Mouse (Mus musculus) macrophage (primary cell): ENCODE measurements around the gene Ak4. TPM values are rescaled to one million over a fixed set of nuclear protein-coding genes. Genes with fewer than 3 reads are reported as not detected.

Source experiments
- H3K27ac ChIP-seq: fragments of 350-480 bp; formaldehyde crosslinking; 2 replicates; pipeline ENCODE4 v1.9.0; 2021
- H3K36me3 ChIP-seq: fragments of 350-480 bp; formaldehyde crosslinking; 2 replicates; pipeline ENCODE4 v1.9.0; 2021; ENCODE audit errors: inconsistent target
- H3K4me3 ChIP-seq: fragments of 350-480 bp; formaldehyde crosslinking; 2 replicates; pipeline ENCODE4 v1.9.0; 2021; ENCODE audit errors: inconsistent target
- H3K79me2 ChIP-seq: fragments of 350-480 bp; formaldehyde crosslinking; 2 replicates; pipeline ENCODE4 v1.9.0; 2021; ENCODE audit errors: inconsistent target
- WGBS: methylation state at CpG from one replicate; pipeline ENCODE4 v1.1.7; 2026; ENCODE audit warnings: inconsistent platforms; ENCODE audit not compliant: missing documents; 5-methylcytosine and 5-hydroxymethylcytosine counted together
- polyA plus RNA-seq: library from polyadenylated mRNA; stranded (reverse); fragments of 250-400 nt; gene quantifications from 3 replicates; pipeline ENCODE4 v1.2.4, GENCODE M21; 2018; ENCODE audit warnings: inconsistent platforms

Ak4 gene
- polyA plus RNA-seq, 1 experiment from 2014 or later: 0.32 TPM

DNA sequence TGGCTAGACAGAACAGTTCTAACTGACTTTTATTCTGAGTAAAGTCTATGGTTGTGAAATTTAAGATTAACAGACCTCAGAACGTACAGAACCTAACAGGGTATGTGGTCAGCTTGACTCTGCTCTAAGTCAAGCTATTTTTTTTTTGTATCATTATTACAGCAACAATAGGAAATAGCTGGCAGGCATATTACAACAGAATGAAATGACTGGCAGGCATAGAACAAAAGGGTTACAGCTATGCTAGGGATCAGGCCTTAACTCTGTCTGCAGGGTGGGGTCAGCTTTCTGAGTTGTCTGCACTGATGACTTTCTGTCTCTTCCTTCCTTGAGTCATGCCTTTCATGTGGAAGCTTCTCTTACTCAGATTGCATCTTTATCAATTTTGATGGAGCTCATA is 17.1 kb upstream of the Ak4 start:
- Histone ChIP-seq H3K27ac (no peak overlapping the region), H3K4me3 (no peak overlapping the region), H3K36me3 (no peaks in the 10 kb centered on the region), H3K79me2 (no peaks in the 10 kb centered on the region)
- 23% methylated on average over 1 of the region's 1 CpGs for WGBS

DNA sequence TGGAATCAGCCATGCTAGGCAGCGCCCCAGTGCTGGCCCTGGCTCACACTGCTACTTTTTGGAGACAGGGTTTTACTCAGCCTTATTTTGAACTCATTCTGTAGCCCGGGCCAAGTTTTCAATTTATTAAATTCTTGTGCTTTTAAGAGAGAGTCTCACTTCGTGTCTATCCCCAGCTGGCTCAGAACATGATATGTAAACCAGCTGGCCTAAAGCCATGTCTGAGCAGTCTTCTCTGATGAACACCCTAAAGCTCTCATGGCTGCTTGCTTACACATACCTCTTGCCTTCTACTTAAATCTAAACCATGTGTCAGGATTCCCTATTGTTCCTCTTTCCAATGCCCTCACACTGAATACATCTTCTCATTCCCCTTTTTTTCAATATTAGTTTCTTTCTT is 14.2 kb upstream of the Ak4 start:
- WGBS: 92% methylated on average over 3 of the region's 3 CpGs
- Histone ChIP-seq H3K36me3 (no peaks in the 10 kb centered on the region), H3K4me3 (no peak overlapping the region), H3K27ac (no peak overlapping the region), H3K79me2 (no peaks in the 10 kb centered on the region)

DNA sequence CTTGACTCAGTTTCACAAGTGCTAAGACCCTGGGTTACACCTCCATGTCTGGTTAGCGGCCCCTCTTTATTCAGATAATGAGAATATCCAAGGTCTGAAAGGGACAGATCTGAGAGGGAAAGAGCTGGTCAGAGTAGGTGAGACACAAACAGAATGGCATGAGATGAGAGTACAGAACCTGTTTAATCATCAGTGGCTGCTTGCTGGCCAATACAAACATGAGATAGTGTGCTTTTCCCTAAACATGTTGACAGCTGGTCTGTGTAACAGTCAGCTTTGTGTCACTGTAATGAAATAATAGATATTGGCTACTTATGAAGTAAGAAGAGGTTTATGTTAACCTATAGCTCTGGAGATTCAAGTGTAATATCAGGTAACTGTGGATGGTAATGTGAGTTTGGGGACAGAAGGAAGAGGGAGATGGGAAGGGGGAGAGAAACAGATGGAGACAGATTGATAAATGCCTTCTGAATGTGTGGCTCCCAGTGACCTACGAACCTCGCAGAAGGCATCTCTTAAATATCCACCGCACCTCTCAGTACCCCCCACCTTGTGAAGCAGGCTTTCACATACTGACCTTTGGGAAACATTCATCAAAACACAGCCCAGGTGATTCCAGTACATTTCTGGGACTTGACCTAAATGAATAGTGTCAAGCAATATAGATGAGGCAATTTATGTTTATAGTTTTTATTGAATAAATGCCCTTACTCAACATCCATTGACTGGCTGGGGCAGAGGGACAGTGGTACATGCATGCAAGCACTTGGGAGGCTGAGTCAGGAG is 12.5 kb upstream of the Ak4 start:
- no peaks in the 10 kb centered on the region for H3K36me3 ChIP-seq
- 96% methylated on average over 4 of the region's 4 CpGs for WGBS
- no peak overlapping the region for H3K4me3 ChIP-seq
- no peaks in the 10 kb centered on the region for H3K79me2 ChIP-seq
- no peak overlapping the region for H3K27ac ChIP-seq

DNA sequence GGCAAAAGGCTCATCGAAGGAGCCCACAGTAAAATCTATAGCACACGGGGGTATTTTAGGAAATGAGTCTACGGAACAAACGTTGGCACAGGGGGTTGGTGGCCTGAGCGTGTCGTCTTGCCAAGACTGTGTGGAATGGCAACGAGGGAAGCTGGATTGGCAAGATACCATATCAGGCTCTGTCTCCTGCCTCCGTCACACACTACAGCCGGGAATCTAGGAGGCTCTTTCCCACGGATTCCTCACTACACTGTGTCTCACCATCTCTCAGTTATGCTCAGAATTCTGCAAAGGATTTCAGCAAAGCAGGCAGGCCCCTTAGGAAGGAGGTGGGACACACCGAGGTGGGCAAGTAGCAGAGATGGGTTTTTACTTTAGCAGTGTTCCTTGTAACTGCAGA is 2.1 kb upstream of the Ak4 start:
- no peaks in the 10 kb centered on the region for H3K79me2 ChIP-seq
- no peaks in the 10 kb centered on the region for H3K36me3 ChIP-seq
- H3K27ac ChIP-seq: no peak overlapping the region
- no peak overlapping the region for H3K4me3 ChIP-seq
- 60% methylated on average over 11 of the region's 11 CpGs for WGBS

- Histone ChIP-seq H3K27ac (no peak overlapping the region), H3K36me3 (no peaks in the 10 kb centered on the region), H3K79me2 (no peaks in the 10 kb centered on the region), H3K4me3 (peak overlapping the region; percentile 5; the same call in 1 of the 2 replicates)
- WGBS: 6% methylated on average over 74 of the region's 90 CpGs
Measured at GRCm38 (mm10) chr4:101419911-101420880, 1.1 kb downstream of the Ak4 start.

GRCm38 (mm10) chr4:101422996-101423395 is 3.9 kb downstream of the Ak4 start:
- H3K4me3 ChIP-seq: no peak overlapping the region
- no peaks in the 10 kb centered on the region for H3K36me3 ChIP-seq
- WGBS: 94% methylated on average over 6 of the region's 10 CpGs
- no peaks in the 10 kb centered on the region for H3K79me2 ChIP-seq
- H3K27ac ChIP-seq: no peak overlapping the region

DNA sequence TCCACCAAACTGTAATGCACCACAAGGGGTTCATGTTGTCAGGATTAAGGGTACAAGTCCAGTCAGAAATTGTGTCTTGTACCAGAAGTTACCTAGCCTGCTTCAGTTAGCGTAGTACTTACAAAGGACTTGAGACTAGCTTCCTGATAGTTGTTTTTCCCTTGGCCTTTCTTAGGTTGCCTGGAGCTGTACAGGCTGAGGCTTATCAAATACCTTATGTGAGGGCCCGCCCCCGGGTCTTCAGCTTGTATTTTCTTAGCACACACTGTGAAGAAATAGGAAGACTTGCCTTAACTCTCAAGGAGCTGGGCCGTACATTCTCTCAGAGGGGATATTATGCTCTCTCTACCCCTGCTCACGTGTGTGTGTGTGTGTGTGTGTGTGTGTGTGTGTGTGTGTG is 4.5 kb downstream of the Ak4 start:
- Histone ChIP-seq H3K79me2 (no peaks in the 10 kb centered on the region), H3K4me3 (no peak overlapping the region), H3K36me3 (no peaks in the 10 kb centered on the region), H3K27ac (no peak overlapping the region)
- WGBS: 98% methylated on average over 4 of the region's 5 CpGs

- H3K79me2 ChIP-seq: no peaks in the 10 kb centered on the region
Measured at GRCm38 (mm10) chr4:101424495-101424894, 5.4 kb downstream of the Ak4 start.

GRCm38 (mm10) chr4:101425119-101425518 is 6.0 kb downstream of the Ak4 start:
- 81% methylated on average over 4 of the region's 5 CpGs for WGBS
- no peak overlapping the region for H3K27ac ChIP-seq
- no peaks in the 10 kb centered on the region for H3K36me3 ChIP-seq
- no peaks in the 10 kb centered on the region for H3K79me2 ChIP-seq
- no peak overlapping the region for H3K4me3 ChIP-seq

More at GRCm38 (mm10) chr4:101424495-101424894, 5.4 kb downstream of the Ak4 start:
- WGBS: 97% methylated on average over 3 of the region's 3 CpGs
- Histone ChIP-seq H3K4me3 (no peak overlapping the region), H3K27ac (no peak overlapping the region), H3K36me3 (no peaks in the 10 kb centered on the region)

- Histone ChIP-seq H3K36me3 (no peaks in the 10 kb centered on the region), H3K79me2 (no peaks in the 10 kb centered on the region), H3K27ac (no peak overlapping the region), H3K4me3 (no peak overlapping the region)
- WGBS: 87% methylated on average over 3 of the region's 3 CpGs
Measured at GRCm38 (mm10) chr4:101425666-101426065, 6.6 kb downstream of the Ak4 start.

DNA sequence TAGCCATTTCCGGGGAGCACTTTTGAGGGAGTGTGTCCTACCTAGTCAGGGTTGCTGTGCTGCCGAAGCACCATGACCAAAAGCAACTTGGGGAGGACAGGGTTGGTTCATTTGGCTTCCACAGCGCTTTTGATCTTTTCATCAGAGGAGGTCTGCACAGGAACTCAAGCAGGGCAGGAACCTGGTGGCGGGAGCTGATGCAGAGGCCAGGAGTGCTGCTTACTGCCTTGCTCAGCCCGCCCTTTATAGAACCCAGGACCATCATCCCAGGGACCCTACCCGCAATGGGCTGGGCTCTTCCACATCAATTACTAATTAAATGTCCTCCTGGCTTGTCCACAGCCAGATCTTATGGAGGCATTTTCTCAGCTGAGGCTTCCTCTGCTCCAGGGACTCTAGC is 7.5 kb downstream of the Ak4 start:
- no peaks in the 10 kb centered on the region for H3K36me3 ChIP-seq
- WGBS: 95% methylated on average over 6 of the region's 6 CpGs
- no peak overlapping the region for H3K27ac ChIP-seq

GRCm38 (mm10) chr4:101427886-101428680 is 9.0 kb downstream of the Ak4 start:
- 90% methylated on average over 11 of the region's 11 CpGs for WGBS
- Histone ChIP-seq H3K36me3 (no peaks in the 10 kb centered on the region), H3K4me3 (no peak overlapping the region), H3K27ac (no peak overlapping the region), H3K79me2 (no peaks in the 10 kb centered on the region)

More for the DNA sequence above, 7.5 kb downstream of the Ak4 start:
- no peak overlapping the region for H3K4me3 ChIP-seq
- H3K79me2 ChIP-seq: no peaks in the 10 kb centered on the region

DNA sequence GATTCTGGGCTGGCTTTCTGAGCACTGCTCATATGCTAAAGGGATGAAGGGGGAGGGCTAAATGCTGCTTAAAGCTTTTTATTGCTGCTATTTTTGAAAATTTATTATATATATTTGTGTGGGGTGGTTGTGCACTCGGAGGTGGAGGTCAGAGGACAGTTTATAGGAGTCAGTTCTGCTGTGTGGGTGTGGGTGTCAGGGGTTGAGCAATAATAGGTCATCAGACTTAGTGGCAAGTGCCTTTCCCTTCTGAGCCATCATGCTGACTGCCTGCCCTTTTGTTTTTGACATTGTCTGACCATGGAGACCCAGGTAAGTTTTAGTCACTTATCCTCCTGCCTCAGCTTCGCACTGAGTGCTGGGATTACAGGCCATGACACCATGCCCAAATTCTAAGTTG is 10.0 kb downstream of the Ak4 start:
- H3K27ac ChIP-seq: no peak overlapping the region

GRCm38 (mm10) chr4:101430000-101430399 is 10.9 kb downstream of the Ak4 start:
- Histone ChIP-seq H3K4me3 (no peak overlapping the region), H3K36me3 (no peaks in the 10 kb centered on the region), H3K79me2 (no peaks in the 10 kb centered on the region), H3K27ac (no peak overlapping the region)
- 97% methylated on average over 6 of the region's 6 CpGs for WGBS

More for the DNA sequence above, 10.0 kb downstream of the Ak4 start:
- WGBS: 62% methylated on average over 2 of the region's 2 CpGs
- Histone ChIP-seq H3K4me3 (no peak overlapping the region), H3K79me2 (no peaks in the 10 kb centered on the region), H3K36me3 (no peaks in the 10 kb centered on the region)
